Mouse (Mus musculus) spleen, adult 2 months (tissue): Measurements from ENCODE around the gene Ifit3.

Experiments
- CTCF ChIP-seq: fragments of 200-500 bp; IDR thresholded peaks from 2 replicates; pipeline ENCODE4 v1.5.1; 2011; ENCODE audit warnings: mild to moderate bottlenecking, inconsistent platforms; ENCODE audit not compliant: insufficient read depth, insufficient read length, insufficient replicate concordance; ENCODE audit errors: extremely low read depth
- POLR2A ChIP-seq: fragments of 200-500 bp; IDR thresholded peaks from 2 replicates; pipeline ENCODE4 v1.6.1; 2011; ENCODE audit warnings: low read depth, low read length, inconsistent platforms

DNA sequence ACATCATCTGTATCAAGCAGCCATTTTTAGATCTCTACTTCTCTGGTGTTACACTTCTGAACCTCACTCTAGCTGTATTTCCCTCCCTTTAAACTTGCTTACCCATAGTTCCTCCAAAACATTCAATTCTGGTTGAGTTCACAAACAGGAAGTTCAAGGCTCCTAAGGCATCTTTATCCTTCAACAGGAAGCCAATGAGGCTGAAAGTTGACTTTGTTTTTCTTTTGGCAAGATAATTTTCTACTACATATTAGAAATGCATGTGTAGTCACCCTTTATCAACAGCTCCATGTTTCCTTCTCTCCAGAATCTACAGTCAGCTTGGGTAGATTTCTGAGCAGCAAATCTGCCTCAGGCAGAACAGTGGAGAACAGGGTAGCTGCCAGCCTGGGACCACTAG is 20.8 kb upstream of the Ifit3 start:
- TF ChIP-seq CTCF (no peak), POLR2A (no peak)
